Mouse (Mus musculus) adrenal gland, adult (tissue): ENCODE results near the gene Cep135.

Experiments used
- DNase-seq, 2 experiments: peaks; one replicate each; pipeline ENCODE4 v3.0.0; 2022 to 2023; ENCODE audit warnings: low spot score in 1 of 2; ENCODE audit not compliant: inconsistent age in 2 of 2

The Cep135 gene

DNA sequence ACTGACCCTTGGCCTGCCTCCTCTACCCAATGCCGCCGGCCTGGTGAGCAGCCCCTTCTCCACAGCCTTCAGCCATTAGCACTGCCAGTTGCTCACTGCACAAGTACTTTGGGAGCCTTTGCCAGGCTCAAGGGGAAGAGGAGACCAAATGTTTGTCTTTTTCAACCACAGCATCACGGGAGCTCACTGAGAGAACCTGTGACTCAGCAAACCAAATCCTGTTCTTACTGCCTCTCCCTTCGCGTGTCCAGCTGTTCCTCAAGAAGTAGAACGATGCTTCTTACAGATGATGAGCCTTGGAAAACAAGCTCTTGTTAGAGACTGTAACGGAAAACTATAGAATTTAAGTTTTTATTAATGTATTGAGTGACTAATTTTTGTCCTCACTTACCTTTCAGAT lies 55.7 kb downstream of the Cep135 start:
- no peak for DNase-seq

DNA sequence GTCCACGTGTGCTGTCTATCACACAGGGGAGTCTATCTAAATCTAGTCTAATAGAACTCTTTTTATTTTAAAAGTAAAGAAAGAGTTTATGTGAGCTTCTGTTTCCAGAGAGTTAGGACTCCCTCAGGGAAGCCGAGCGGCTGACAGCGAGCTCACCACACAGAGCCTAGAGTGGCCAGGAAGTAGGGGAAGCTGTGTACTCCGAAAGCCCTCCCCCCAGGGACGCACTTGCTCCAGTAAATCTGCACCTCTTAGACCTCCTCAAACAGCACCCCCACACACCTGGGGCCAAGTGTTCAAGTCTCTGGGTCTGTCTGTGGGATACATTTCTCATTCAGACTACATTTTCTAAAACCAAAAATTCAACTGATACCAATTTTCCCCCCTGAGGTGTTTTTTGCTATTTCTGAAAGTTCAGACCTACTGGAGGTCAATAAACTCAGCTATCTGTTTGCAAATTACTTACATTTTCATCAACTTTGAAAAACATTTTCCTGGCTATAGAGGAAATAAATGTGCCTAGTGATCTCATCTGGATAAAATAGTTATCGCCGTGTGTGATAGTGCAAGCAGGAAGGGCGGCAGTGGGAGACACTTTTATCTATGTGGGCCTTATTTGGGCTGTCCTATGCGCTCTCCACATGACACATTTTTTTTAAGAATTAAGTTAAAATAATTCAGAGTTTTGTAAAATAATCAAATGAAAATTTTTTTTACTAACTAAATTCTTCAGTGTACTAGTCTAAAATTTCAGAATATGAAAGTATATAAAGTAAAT lies 56.8 kb downstream of the Cep135 start:
- no peak for DNase-seq

- DNase-seq, result no peak
Observed at GRCm38 (mm10) chr5:76649897-76650296, 61.4 kb downstream of the Cep135 start.

DNA sequence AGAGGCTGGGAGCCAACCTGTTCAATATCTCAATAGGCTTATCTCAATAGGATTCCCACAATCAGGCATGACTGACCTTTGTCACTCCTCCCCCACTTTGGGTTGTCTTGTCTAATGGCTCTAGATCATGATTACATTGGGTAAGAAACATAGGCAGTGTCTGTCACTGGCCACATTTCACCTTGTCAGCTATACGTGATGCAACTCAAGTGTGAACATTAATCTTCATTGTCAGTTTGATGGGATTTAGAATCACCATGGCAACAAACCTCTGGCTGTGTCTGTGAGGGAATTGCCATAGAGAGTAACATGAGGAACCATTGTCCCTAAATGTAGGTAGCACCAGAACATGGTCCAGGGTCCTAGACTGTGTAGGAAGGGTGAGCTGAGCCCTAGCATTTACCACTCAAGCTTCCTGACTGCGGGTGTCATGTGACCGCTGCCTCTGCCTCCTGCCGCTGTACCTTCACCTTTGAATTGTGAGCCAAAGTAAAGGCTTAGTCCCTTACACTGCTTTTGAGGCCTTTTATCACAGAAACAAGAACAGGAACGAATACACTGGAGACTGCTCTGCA lies 62.7 kb downstream of the Cep135 start:
- DNase-seq, result no peak

DNA sequence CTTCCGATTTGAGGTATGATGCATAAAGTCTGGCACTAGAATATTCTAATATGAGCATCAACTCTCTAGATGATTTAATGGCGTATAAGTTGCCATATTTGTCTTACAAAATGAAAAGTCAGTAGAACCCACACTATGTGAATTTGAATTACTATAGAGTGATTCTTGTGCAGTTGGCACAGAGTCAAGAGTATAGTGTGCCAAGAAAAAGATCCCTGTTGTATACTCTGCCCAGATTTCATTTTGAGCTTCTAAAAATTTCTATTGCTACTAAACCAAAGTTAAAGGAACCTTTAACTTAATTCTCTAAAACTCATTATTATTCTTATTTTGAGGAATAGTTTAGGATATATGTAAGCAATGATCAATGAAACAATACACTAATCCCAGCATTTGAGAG lies 67.7 kb downstream of the Cep135 start, which contains the start of gene C530008M17Rik:
C530008M17Rik (plus strand) TSS at position 301 of the 400 bp plus-strand sequence.
- no peak for DNase-seq

DNA sequence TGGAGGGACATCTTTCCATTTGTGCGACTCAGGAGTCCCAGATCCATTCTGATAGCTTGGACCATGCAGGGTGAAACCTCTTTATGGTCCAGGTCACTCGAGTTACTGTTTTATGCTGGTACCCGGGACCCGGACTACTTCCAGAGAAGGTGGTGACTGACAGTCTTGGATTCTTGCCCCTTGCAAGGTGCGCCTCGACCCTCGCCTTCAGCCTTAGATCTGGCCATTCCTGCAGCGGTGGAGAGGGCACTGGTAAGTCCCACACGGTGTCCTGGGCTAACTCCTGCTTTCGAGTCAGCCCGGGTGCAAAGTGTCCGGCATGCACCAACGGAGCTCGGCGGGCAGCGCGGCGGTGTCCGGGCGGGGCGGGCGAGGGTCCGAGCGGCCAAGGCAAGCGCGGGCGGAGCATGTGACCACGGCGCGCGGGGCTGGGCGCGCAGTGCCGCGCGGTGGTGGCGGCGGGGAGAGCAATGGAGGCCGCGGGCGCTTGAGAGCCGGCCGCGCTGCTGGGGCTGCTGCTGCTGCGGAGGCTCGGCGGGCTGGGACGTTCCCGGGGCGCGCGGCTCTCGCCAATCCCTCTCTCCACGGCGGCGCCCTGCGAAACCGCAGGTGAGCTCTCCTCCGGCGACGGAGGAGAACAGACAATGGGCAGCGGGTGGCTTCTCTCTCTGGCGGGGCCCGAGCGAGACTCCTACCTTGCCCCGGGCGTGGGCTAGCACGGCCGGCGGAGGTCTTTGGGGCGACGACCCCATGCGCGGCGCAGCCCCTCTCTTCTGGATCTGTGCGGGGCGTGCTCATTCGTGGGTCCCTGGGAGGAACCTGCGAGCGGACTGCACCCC lies 69.0 kb downstream of the Cep135 start:
- DNase-seq, result peak; percentile 73 to 88

GRCm38 (mm10) chr5:76658084-76658934 lies 69.8 kb downstream of the Cep135 start:
- peak; percentile 29 to 71 for DNase-seq

DNA sequence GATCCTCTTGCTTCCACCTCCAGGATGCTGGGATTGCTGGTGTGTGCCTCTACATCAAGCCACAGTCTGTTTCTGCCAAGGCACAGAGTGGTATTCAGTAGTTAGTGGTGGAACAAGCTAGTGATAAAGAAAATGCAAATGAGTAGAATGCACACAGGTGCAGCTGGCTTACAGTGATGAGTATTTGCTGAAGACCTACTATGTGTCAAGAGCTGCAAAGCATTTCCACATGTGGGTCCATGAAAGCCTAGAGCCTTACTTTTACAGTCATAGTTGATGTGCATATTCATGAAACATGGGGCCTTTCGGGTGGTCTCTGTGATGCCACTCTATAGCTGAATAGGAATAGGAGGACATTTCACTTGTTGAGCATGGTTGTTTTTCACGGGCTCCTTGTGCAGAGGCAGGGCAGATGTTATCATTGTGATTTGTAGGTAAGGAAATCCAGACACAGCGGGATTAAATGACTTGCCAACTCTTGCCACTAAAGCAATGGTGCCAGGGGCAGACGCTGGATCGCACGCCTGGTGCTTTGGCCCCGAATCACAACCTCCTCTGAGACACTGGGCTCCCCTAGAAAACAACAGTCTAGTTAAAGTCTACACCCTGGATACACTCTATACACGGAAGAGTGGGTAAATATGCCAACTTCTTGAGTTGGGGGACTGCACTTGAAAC lies 71.6 kb downstream of the Cep135 start:
- DNase-seq, result no peak

DNA sequence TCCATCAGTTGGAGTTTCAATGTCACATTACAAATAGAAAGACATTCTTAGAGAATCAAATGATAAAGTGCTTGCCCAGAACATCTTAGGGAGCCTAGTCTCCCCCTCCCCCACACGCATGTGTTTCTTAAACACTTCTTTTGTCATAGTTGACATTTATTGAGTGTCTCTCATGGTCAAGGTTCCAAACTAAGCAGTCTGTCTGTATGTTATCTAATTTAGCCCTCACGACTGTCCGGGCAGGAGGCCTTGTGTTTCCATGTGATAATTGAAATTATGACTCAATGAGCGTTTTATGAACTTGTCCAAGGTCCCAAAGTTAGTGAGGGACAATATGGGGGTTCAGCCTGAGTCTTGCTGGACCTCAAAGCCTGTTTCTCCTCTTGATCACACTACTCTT lies 72.8 kb downstream of the Cep135 start:
- DNase-seq, result peak in 1 of 2 experiments; percentile 60

GRCm38 (mm10) chr5:76664936-76665335 lies 76.4 kb downstream of the Cep135 start:
- no peak for DNase-seq

GRCm38 (mm10) chr5:76665421-76665820 lies 76.9 kb downstream of the Cep135 start:
- DNase-seq, result no peak

DNA sequence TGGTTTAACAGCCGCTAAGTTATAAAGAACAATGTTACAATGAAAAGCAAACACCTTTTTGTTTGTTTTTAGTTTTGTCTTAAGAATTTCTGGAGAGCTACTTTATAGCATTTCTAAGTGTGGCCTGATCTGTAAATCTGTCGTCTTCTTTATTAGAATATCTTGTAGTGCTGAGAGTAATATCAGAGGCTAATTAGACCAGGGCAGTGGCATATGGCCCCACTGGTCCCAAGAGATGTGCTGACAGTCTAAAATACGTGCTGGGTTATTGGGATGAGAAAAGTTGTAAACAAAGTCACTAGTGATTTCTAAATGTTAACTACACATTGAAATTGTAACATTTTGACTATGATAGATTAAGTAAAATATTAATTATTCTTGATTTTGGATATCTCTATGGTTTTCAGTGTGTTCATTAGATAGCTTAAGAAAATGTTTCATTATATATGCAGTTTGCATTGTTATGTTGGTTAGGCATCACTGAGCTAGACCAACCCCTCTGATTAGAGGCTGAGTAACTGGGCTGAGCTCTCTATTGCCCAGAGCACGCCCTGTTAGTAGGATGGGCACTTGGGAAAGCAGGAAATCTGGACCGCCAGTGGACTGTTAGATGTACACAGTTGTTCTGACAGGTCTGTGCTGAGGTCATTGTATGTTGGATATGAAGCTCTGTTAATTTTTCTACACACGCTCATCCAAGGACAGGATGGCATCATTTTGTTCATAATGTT lies 77.7 kb downstream of the Cep135 start:
- DNase-seq, result no peak

DNA sequence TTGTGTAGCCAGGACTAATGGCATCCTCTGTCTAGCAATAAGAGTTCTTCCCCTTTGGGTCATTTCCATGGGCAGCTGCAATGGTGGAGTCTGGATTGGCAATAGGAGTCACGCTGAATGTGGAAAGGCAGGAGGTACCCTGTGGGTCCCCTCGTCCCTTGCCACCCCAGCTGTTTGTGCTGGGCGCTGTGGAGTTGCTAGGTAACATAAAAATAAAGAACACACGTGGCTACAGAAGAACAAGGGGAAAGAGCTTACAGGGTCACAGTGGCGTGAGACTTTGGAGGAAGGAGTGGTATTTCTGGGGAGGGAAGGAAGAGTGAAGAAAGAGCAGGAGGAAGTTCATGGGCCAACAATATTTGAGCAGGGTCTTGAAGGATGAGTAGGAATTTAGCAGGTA lies 79.6 kb downstream of the Cep135 start:
- no peak for DNase-seq

- no peak for DNase-seq
Observed at GRCm38 (mm10) chr5:76668547-76668946, 80.0 kb downstream of the Cep135 start.

DNA sequence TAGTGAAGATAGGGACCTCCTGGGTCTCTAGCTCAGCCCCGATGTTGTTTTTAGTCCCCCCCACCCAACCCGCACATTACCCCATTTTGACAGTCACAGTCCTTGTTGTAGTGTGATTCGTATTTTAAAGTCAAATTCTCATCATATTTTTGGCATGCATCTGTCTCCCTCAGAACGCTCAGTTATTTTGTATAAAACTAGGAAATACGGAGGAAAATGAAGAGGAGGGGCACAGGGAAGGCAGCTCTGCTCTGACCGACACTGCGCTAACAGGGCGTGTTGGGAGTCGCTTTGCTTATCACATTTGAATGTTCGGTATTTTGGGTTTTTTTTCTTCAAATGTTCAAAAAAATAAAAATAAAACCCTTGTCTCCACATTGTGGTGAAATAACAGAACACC lies 81.7 kb downstream of the Cep135 start:
- DNase-seq, result no peak

- no peak for DNase-seq
Observed at GRCm38 (mm10) chr5:76674022-76674653, 85.6 kb downstream of the Cep135 start.

GRCm38 (mm10) chr5:76675369-76675768 lies 86.9 kb downstream of the Cep135 start:
- peak in 1 of 2 experiments; percentile 51 for DNase-seq

GRCm38 (mm10) chr5:76680959-76681358 lies 92.5 kb downstream of the Cep135 start:
- no peak for DNase-seq
